Mouse (Mus musculus) right cerebral cortex, adult 2 months (tissue): Measurements from ENCODE around the gene Sec14l5.

ENCODE experiments used
- DNase-seq, 2 experiments: peaks; one replicate each; pipeline ENCODE4 v3.0.0; 2021 to 2022; ENCODE audit warnings: low spot score in 2 of 2

Sec14l5 gene

DNA sequence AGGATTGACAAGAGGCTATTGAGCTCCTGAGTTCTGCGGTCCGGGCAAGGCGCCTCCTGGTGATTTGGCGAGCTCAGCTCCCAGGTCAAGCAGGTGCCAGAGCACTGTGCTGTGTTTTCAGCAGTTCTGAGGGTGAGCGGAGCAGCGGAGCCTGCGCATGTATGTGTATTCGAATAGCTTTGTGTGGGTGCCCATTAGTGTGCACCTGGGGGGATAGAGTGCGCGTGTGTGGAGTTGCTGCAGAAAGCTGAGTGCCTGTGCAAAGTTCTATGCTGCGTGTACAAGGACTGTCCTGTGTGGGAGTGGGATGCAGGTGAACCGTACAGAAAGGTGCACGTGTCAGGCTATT is at the start of gene Sec14l5:
Gene Sec14l5, plus strand, starts transcription at position 73 of the 349 bp plus-strand sequence.
- DNase-seq = peak; percentile 22 to 46

GRCm38 (mm10) chr16:5101000-5101399 is 45.9 kb upstream of the Sec14l5 start:
- no peak for DNase-seq

GRCm38 (mm10) chr16:5109877-5110276 is 37.0 kb upstream of the Sec14l5 start:
- no peak for DNase-seq

- DNase-seq = no peak
Measured at GRCm38 (mm10) chr16:5111021-5111420, 35.9 kb upstream of the Sec14l5 start.

- DNase-seq = no peak
Measured at GRCm38 (mm10) chr16:5113002-5113550, 33.8 kb upstream of the Sec14l5 start.

DNA sequence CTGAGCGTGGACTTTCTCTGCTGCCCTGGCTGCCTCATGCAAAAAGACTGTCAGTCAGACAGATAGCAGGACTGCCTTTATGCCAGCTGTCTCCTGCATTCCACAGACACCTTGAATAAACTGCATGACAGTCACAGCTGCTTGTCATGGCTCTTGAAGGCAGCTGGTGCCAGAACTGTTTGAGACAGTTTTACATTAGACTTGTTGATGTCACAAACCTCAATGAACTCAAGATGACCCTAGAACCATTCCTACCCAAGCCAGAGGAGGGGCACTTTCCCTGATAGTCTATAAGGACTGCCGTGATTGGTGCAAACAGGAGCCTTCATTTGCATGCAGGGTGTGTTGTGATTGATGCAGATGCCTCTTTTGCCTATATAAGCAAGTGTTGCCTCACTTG is 33.3 kb upstream of the Sec14l5 start:
- no peak for DNase-seq

DNA sequence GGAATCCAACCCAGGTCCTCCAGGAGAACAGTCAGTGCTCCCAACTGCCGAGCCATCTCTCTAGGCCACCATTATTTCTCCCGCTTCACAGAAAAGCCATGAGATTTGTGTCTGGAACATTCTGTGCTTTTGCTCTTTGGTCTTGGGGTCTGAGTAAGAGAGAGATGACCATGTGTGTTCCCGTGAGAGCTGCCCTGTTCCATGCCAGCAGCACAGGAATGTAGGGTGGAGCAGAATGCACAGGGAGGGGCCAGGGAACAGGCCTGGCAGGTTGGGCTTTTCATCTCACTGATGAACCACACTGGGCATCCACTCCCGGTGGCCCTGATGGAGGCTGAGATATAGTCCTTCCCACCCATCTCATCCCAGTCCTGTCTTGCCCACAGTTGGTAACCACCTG is 27.5 kb upstream of the Sec14l5 start:
- no peak for DNase-seq

- DNase-seq = no peak
Measured at GRCm38 (mm10) chr16:5119845-5120244, 27.1 kb upstream of the Sec14l5 start.

DNA sequence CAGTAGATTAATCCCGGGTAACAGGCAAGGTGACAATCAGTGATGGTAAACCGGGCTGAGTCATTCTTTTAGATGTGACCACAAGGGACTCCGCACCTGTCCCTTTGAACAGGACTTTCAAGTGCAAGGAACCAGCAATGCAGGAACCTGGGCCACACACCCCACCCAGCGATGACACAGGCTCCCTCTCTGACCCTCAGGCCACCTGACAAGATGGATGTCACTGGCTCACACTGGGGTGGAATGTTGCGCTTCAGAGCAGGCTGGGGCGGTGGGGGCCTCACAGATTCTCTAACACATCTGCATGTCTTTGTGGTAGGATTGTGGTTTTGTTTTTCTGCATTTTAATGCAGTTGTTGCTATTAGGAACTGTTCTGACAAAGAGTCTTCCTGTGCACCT is 23.4 kb upstream of the Sec14l5 start:
- DNase-seq = no peak

DNA sequence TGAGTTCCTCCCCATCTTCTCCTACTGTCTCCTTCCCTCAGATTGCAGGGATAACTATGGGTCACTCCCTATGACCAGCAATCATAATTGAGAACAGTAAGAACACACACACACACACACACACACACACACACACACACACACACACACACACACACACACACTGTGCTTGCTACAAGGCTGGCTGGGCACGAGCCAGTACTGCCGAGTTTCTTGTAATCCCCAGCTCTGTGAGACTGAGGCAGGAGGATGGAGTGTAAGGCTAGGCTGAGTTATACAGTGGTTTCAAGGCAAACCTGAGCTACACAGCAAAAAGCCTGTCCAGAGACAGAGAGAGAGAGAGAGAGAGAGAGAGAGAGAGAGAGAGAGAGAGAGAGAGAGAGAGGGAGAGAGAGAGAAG is 16.7 kb upstream of the Sec14l5 start:
- no peak for DNase-seq

GRCm38 (mm10) chr16:5130766-5131165 is 16.1 kb upstream of the Sec14l5 start:
- no peak for DNase-seq

GRCm38 (mm10) chr16:5131251-5131922 is 15.5 kb upstream of the Sec14l5 start:
- no peak for DNase-seq

GRCm38 (mm10) chr16:5132401-5132801 is 14.5 kb upstream of the Sec14l5 start, which contains the start of gene Ppl:
Gene Ppl, minus strand, starts transcription at chr16:5132421.
- DNase-seq = no peak

- peak; percentile 40 to 43 for DNase-seq
Measured at GRCm38 (mm10) chr16:5134623-5135330, 12.1 kb upstream of the Sec14l5 start.

- no peak for DNase-seq
Measured at GRCm38 (mm10) chr16:5135551-5136261, 11.2 kb upstream of the Sec14l5 start.

DNA sequence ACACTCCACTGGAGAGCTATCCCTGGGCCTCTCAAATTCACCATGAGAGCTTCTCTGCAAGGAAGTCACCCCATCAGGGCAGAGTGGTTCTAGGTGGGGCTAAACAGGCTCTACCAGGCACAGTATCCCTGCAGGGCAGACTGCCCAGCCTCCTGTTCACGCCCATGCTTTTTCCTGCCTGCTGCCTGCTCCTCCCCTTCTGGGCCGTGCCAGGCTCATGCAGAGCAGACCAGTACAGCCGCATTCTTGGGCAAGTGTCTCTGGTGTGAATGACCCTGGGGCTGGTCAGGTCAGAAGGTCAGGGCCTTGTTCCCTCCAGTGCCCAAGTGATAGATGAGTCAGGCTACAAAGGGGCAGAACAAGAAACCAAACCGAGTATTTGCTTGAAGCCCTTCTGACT is 10.4 kb upstream of the Sec14l5 start:
- no peak for DNase-seq

- no peak for DNase-seq
Measured at GRCm38 (mm10) chr16:5137006-5137540, 9.8 kb upstream of the Sec14l5 start.

- DNase-seq = no peak
Measured at GRCm38 (mm10) chr16:5139741-5140140, 7.2 kb upstream of the Sec14l5 start.

DNA sequence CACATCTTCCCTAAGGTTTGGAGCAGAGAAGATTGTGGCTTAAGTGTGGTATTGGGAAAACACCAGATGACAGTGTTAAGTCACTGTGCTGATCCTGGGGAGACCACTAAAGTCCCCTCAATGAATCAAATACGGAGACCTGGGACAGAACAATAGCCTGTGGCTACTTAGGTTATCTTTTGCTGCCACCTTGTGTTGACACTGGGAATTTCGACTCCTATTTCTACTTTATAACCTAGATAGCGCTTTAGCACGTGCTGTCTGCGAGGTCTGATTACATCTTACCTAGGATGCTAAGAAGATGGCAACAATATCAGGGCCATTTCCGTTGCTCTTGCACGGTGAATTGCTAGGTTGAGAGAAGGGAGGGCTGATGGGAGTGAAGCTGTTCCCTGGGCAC is 1.3 kb upstream of the Sec14l5 start:
- peak; percentile 84 to 88 for DNase-seq

- peak in 1 of 2 experiments; percentile 39 for DNase-seq
Measured at GRCm38 (mm10) chr16:5146367-5147036, 407 bp upstream of the Sec14l5 start.

- DNase-seq = no peak
Measured at GRCm38 (mm10) chr16:5150544-5150943, 3.6 kb downstream of the Sec14l5 start.
